Mouse (Mus musculus): ENCODE data around the gene Slc6a16. TPM values are rescaled to one million over a fixed set of nuclear protein-coding genes. Genes with fewer than 3 reads are reported as not detected.
"Not testable (repeated sequence)": the region's sequence is repeated elsewhere in the genome, so short reads cannot be mapped to it uniquely, and the experiment has no call there.

Gene Slc6a16
- polyA plus RNA-seq, 1 experiment from 2014 or later: 0.24 TPM

DNA sequence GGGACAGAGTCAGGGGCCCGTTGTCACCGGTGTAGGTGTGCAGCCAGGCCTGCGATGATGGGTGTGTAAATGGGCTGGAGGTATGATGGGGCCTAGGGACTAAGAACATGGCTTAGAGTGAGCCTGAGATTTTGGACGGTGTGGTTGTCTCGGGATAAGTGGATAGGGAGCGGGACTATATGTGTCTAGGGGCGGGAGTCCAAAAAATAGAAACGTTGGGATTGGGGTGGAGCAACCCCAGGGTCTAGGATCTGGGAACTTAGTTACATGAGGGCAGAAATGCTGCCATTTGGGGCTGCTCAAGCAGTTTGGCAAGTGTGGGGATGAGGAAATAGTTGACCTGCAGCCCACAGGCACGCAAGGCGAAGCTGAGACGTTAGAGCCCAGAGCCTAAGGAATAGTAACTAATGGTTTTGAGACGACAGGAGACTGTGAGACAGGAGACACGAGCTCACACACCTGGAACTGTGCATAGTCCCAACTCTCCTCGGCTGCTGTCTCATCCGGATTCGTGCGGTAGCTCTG lies 5.2 kb upstream of the Slc6a16 start:
- Histone ChIP-seq H3K4me3 (replicated peaks) (no peak overlapping the region), H3K9me3 (no peaks in the 10 kb centered on the region), H3K4me1 (replicated peaks) (peaks cover 40% of the 10 kb centered on the region), H3K9ac (replicated peaks) (0 out of 2 replicates have a peak overlapping the region, but pooled peaks have one; percentile 33), H3K27me3 (peaks cover 40% of the 10 kb centered on the region), H3K4me2 (replicated peaks) (peak overlapping the region; percentile 34), H3K36me3 (peaks cover 19% of the 10 kb centered on the region), H3K27ac (peak overlapping the region; percentile 68)
- peak; percentile 47; the same call in 1 of the 2 replicates for ATAC-seq
- WGBS: 25% methylated on average over 17 of the region's 17 CpGs

DNA sequence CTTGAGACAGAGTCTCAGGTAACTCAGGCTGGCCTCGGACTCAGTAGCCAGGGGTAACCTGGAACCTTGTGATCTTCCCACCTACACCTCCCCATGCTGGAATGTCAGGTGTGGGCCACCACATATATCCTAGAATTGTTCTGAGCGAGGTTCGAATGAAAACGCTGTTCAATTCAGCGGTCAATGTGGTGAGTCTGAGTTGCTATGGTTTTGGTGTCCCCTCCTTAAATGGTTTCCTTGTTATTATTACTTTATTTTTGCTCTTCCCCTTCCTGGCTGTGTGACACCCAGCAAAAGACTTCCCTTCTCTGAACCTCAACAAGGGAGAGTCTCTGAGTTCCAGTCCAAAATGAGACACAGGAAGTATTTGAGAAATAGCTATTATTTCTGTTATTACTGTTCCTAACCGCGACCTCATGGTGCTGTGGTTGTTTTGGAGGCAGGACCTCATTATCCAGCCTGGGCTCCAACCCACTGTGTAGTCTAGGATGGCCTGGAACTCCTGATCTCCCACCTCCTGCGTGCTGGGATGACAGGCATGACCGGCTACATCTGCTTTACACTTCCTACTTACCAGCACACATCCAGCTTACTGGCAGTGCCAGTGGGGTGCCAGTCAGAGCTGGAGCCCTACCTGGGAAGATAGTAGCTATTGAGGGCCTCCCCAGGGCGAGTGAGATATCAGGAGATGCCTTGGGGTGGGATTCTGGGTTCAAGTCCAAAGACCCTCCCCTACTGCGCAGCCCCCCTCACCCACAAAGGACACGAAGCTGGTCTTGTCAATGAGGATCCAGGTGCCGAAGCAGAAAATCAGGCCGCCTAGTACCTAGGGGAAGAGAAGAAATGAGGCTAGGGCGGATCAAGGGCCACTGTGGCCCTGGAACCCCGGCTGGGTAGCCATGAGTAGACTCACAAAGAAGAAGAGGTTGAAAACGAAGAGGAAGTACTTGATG lies 2.9 kb upstream of the Slc6a16 start:
- H3K36me3 ChIP-seq: 0 out of 2 replicates have a peak, but pooled peaks cover under 1% of the 10 kb centered on the region
- H3K4me3 ChIP-seq (replicated peaks): no peak overlapping the region
- H3K9ac ChIP-seq (replicated peaks): no peak overlapping the region
- no peak overlapping the region for H3K4me2 ChIP-seq (replicated peaks)
- ATAC-seq: no peak
- no peak overlapping the region for H3K27ac ChIP-seq
- H3K9me3 ChIP-seq: no peaks in the 10 kb centered on the region
- H3K27me3 ChIP-seq: peaks cover 49% of the 10 kb centered on the region
- peaks cover 39% of the 10 kb centered on the region for H3K4me1 ChIP-seq (replicated peaks)
- WGBS: 75% methylated on average over 17 of the region's 17 CpGs

DNA sequence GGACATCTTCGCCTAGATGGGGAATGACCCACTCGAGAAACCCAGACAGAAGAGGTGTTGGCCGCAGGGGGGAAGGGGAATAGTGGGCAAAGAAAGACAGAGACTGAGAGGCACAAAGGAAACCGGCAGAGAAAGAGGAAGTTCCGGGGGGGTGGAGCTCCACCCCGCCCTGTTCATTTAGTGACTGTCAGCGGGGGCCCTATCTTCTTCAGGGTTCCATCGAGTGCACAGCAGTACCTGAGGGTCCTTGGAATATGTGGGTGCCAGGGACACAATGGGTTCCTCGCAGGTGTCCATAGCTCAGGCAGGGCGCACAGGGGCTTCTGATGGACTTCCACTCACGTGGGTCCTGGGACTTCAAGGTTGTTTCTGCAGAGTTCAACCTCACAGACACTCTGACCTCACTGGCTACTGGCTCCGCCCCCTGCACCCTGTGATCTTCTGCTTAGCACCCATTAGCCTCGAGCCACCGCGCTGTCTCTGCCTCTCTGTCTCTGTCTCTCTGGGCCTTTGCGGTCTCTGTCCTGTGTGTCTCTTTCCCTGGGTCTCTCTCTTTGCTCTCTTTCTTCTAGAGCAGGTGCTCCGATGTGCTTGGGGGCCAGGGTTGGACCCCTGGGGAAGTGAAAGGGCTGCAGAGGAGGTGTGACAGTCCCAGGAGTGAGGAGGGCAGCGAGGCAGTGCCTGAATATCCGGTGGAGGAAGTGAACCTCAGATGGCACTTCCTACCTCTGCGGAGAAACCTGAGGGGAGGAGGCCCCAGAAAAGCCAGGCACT lies 2.0 kb upstream of the Slc6a16 start, which contains the start of gene Cd37:
Gene Cd37, minus strand, starts transcription at position 393 of the 774 bp plus-strand sequence.
- H3K27ac ChIP-seq: no peak within 1 kb of the TSS
- no peak within 1 kb of the TSS for H3K4me3 ChIP-seq (replicated peaks)
- no peak within 1 kb of the TSS for H3K4me2 ChIP-seq (replicated peaks)
- no peak for ATAC-seq
- 42% methylated on average over 20 of the region's 20 CpGs for WGBS
- H3K36me3 ChIP-seq: no peaks in the 10 kb centered on the region
- no peaks in the 10 kb centered on the region for H3K9me3 ChIP-seq
- H3K27me3 ChIP-seq: peaks cover 49% of the 10 kb centered on the region
- H3K4me1 ChIP-seq (replicated peaks): peaks cover 30% of the 10 kb centered on the region
- no peak within 1 kb of the TSS for H3K9ac ChIP-seq (replicated peaks)

DNA sequence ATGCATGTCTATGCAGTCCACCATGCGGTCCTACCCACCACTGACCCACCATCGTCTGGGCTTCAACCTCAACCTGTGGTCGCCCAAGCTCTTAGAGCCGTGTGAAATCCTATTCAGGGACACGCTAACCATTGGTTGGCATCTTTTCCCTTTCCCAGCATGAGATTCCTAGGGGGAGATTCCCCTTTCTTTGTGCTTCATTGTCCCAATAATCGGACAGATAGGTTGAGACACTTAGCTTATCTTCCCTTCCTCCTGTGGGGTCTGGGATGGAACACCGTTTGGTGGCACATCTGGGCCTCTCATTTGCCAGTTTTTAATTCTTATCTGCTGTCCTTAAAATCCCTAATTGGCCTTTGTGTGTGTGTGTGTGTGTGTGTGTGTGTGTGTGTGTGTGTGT lies 776 bp upstream of the Slc6a16 start:
- Histone ChIP-seq H3K9ac (replicated peaks) (no peak overlapping the region), H3K36me3 (no peaks in the 10 kb centered on the region), H3K27me3 (peaks cover 49% of the 10 kb centered on the region), H3K27ac (no peak overlapping the region), H3K4me3 (replicated peaks) (no peak overlapping the region), H3K4me2 (replicated peaks) (peak overlapping the region; percentile 61; the same call in 1 of the 2 replicates), H3K9me3 (no peaks in the 10 kb centered on the region), H3K4me1 (replicated peaks) (peaks cover 18% of the 10 kb centered on the region)
- no peak for ATAC-seq
- 58% methylated on average over 7 of the region's 7 CpGs for WGBS

DNA sequence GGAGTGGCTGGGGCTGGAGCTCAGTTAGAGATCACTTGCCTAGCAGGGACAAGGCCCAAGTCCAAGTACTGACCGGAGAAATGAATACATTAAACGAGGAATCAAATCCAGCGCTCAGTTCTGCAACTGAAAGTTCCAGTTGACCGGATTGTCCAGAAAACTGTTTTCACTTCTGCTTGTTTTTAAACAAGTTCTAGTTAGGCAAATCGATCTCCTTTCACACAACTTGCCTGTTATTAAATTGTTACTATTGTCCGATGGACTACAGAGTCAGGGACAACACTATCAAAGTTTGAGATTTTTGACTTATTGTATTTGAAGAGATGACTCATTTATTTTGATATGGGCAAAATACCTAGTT lies 484 bp downstream of the Slc6a16 start:
- peak overlapping the region; percentile 32; the same call in 1 of the 2 replicates for H3K4me3 ChIP-seq (replicated peaks)
- H3K27ac ChIP-seq: no peak overlapping the region
- peaks cover 10% of the 10 kb centered on the region for H3K4me1 ChIP-seq (replicated peaks)
- no peaks in the 10 kb centered on the region for H3K36me3 ChIP-seq
- no peak for ATAC-seq
- WGBS: 77% methylated on average over 6 of the region's 6 CpGs
- H3K27me3 ChIP-seq: peaks cover 49% of the 10 kb centered on the region
- peak overlapping the region; percentile 61 for H3K4me2 ChIP-seq (replicated peaks)
- H3K9me3 ChIP-seq: no peaks in the 10 kb centered on the region
- peak overlapping the region; percentile 42 for H3K9ac ChIP-seq (replicated peaks)

DNA sequence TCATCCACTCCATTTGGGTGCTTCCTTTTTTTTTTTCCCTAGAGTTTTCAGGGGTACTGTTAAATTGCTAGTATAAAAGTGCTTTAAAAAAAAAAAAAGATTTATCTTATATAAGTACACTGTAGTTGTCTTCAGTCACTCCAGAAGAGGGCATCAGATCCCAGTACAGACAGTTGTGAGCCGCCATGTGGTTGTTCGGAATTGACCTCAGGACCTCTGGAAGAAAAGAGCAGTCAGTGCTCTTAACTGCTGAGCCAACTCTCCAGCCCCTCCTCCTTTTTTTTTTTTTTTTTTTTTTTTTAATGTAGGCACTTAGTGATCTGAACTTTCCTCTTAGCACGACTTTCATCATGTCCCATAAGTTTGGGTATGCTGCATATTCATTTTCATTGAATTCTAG lies 6.8 kb downstream of the Slc6a16 start:
- Histone ChIP-seq H3K9me3 (no peaks in the 10 kb centered on the region), H3K27me3 (no peaks in the 10 kb centered on the region), H3K9ac (replicated peaks) (no peak overlapping the region), H3K27ac (no peak overlapping the region), H3K4me2 (replicated peaks) (no peak overlapping the region), H3K36me3 (no peaks in the 10 kb centered on the region), H3K4me1 (replicated peaks) (no peaks in the 10 kb centered on the region), H3K4me3 (replicated peaks) (no peak overlapping the region)
- ATAC-seq: no peak
- WGBS: 39% methylated on average over 3 of the region's 3 CpGs

DNA sequence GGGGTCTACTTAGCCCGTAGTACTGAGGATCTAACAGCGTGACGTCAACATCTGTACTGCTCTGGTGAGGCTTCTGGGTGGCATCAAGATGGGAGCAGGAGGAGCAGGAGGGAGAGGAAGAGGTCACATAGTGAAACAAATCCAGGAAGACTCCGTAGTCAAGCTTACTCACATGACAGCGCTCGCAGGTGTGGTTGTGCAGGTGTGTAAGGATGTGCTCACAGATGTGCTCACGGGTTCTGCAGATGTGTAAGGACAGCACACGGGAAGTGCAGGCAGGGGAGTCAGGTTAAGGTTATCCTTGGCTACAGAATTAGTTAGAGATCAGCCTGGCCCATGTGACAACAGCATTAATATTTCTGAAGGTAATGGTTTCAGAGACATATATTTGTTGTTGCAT lies 12.9 kb downstream of the Slc6a16 start:
- 91% methylated on average over 8 of the region's 8 CpGs for WGBS
- H3K9me3 ChIP-seq: no peaks in the 10 kb centered on the region
- H3K4me1 ChIP-seq (replicated peaks): no peaks in the 10 kb centered on the region
- H3K4me3 ChIP-seq (replicated peaks): no peak overlapping the region
- H3K36me3 ChIP-seq: no peaks in the 10 kb centered on the region
- H3K27ac ChIP-seq: no peak overlapping the region
- no peaks in the 10 kb centered on the region for H3K27me3 ChIP-seq
- no peak overlapping the region for H3K4me2 ChIP-seq (replicated peaks)
- H3K9ac ChIP-seq (replicated peaks): no peak overlapping the region
- ATAC-seq: no peak

DNA sequence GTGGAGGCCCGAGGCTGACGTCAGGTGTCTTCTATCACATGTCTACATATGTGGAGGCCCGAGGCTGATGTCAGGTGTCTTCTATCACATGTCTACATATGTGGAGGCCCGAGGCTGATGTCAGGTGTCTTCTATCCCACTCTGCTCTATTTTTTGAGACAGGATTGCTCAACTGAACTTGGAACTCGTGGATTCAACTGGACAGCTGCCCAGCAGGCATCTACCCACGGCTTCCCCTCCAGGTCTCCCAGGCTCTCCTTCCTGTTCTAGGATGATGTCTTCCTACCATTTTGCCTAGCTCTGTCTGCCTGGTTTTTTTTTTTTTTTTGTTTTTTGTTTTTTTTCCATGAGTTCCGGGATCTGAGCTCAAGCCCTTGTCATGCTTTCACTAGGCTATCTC lies 14.9 kb downstream of the Slc6a16 start:
- H3K27ac ChIP-seq; H3K4me1 ChIP-seq (replicated peaks); H3K27me3 ChIP-seq; ATAC-seq; H3K9ac ChIP-seq (replicated peaks); H3K4me2 ChIP-seq (replicated peaks); H3K9me3 ChIP-seq; H3K36me3 ChIP-seq; H3K4me3 ChIP-seq (replicated peaks): not testable (repeated sequence)
- 83% methylated on average over 7 of the region's 7 CpGs for WGBS

DNA sequence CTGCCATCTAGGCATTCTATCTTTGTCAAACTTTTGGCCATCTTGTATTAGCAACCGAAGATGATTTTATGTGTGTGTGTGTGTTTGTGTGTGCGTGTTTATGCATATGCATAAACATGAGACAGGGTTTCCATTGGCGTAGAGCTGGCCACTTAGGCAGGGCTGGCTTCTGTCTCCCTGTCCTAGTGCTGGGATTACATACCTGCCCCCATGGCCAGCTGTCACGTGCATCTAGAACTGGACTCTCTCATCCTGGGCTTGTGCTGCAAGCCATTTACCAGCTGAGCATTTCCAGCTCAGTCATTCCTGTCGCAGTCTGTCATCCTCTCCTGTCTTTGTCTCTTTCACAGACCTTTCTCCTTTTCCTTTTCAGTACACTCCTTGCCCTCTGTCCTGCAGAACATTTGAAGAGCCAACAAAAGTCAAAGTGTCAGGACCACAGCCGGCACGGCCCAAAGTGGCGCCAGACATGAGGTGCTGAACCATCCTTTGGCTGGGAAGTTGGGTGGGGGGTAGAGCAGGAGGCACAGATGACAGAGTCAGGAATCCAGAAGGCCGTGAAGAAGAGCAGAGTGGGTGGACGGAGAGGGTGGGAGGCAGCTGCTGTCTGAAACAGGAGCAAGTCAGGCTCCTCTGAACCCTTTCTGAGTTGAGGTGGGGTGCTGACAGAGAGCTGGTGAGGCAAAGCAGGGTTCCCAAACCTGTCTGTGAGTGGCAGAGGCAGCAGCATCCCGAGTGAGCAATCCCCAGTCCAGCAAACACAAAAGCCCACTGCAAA lies 16.4 kb downstream of the Slc6a16 start:
- ATAC-seq: no peak
- Histone ChIP-seq H3K36me3 (no peaks in the 10 kb centered on the region), H3K27ac (no peak overlapping the region), H3K27me3 (no peaks in the 10 kb centered on the region), H3K4me1 (replicated peaks) (no peaks in the 10 kb centered on the region), H3K9me3 (no peaks in the 10 kb centered on the region), H3K4me3 (replicated peaks) (no peak overlapping the region), H3K9ac (replicated peaks) (no peak overlapping the region), H3K4me2 (replicated peaks) (no peak overlapping the region)
- WGBS: 68% methylated on average over 11 of the region's 11 CpGs

DNA sequence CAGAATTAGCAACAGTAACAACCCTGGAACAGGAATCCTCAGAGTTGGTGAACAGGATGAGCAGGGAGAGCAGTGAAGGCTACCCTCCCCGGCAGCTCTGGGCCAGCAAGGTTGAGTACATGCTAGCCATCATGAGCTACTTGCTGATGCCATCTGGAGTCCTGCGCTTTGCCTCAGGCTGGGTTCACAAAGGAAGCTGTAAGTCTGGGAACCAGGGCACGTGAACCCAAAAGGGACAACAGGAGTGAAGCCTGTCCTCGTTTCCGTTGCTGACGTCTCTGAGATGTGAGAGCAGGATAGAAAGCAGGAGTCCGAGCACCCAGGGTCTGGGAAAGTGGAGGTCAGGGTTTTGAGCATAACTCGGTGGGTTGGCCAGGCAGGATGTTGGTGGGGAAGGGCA lies 18.4 kb downstream of the Slc6a16 start:
- Histone ChIP-seq H3K4me3 (replicated peaks) (no peak overlapping the region), H3K27ac (no peak overlapping the region), H3K36me3 (no peaks in the 10 kb centered on the region), H3K9me3 (no peaks in the 10 kb centered on the region), H3K27me3 (no peaks in the 10 kb centered on the region), H3K4me2 (replicated peaks) (no peak overlapping the region), H3K9ac (replicated peaks) (no peak overlapping the region), H3K4me1 (replicated peaks) (no peaks in the 10 kb centered on the region)
- WGBS: 86% methylated on average over 8 of the region's 8 CpGs
- no peak for ATAC-seq

DNA sequence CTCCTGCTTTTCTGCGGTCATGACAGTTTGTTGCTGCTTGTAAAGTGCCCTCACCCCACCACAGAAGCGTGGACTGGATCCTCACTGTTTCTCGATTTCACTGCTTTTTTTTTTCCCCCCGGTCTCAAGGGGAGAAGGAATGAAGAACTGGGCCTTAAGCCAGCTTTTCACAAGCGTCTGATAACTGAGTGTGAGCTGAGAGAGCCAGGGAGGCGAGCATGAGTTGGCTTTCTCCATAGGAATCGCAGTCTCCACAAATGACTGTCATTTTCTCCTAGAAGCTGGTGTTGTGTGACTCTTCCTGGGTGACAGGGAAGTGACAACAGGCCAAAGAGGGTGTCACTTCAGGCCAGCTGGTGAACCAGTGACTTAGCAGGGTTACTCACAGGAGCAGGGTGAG lies 21.4 kb downstream of the Slc6a16 start:
- H3K9ac ChIP-seq (replicated peaks): 0 out of 2 replicates have a peak overlapping the region, but pooled peaks have one; percentile 26
- no peak overlapping the region for H3K27ac ChIP-seq
- no peaks in the 10 kb centered on the region for H3K4me1 ChIP-seq (replicated peaks)
- no peak overlapping the region for H3K4me2 ChIP-seq (replicated peaks)
- 75% methylated on average over 7 of the region's 7 CpGs for WGBS
- ATAC-seq: no peak
- no peaks in the 10 kb centered on the region for H3K9me3 ChIP-seq
- no peak overlapping the region for H3K4me3 ChIP-seq (replicated peaks)
- no peaks in the 10 kb centered on the region for H3K36me3 ChIP-seq
- H3K27me3 ChIP-seq: no peaks in the 10 kb centered on the region

Data from midbrain, embryonic 13.5 days (tissue).